Mouse (Mus musculus): ENCODE measurements at regions not wholly inside any gene's neighbourhood (a gene's known extent, or its start where the extent isn't known, plus 50 kb on each side); places are given as distances from the start of the nearest gene placed in this dataset.

DNA sequence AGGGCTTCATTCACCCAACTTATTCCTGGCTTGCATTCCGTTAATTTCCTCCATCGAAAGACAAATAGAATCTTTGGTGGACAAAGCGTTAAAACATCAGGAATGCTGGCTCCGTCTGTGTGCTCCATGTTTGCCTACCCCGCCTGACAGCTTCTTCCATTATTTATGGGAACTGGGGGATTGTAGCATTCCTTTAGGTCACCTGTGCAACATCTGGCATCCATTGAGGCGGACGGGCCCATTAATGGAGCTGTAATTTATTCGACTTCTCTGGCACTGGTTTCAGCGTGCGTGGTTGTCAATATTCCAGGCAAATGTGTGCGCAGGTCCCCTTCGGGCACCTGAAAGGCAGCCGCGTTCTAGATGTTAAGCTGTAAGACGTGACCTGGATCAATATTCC is 196.9 kb downstream of the Thbs2 start:
- no peak for TF ChIP-seq CTCF (IDR thresholded peaks at IDR 0.05; ENCODE audit: extremely low read depth, insufficient read length, insufficient replicate concordance, low read depth, low read length)
- TF ChIP-seq POLR2A (IDR thresholded peaks at IDR 0.05; ENCODE audit: low read depth, low read length), result no peak
